Mouse (Mus musculus): Measurements from ENCODE around the gene Olfr548-ps1.
"Not testable (repeated sequence)": the region's sequence is repeated elsewhere in the genome, so short reads cannot be mapped to it uniquely, and the experiment has no call there.

Gene Olfr548-ps1

DNA sequence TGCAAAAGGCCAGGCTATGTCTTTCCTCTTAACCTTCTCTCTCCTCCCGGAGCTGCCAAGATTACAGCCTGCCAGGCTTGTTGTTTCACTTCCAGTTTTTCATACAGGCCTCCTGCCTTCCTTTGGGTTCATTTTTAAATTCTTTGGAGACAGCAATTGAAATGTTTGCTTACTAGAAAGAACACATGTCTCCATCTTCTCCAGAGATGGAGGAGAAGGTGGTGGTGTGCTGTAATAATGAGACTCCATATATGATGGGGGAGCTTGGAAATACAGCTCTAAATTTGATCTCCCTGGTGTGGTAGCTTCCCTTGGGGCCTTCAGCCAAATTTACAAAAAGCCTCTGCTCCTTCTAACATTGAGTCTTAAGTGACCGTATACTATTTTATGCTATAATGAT lies at the start of gene Olfr548-ps1:
Gene Olfr548-ps1 (plus strand): TSS at position 301 of the 400 bp plus-strand sequence.
- DNase-seq (ENCODE audit: low spot score in 2 of 2) = no peak

DNA sequence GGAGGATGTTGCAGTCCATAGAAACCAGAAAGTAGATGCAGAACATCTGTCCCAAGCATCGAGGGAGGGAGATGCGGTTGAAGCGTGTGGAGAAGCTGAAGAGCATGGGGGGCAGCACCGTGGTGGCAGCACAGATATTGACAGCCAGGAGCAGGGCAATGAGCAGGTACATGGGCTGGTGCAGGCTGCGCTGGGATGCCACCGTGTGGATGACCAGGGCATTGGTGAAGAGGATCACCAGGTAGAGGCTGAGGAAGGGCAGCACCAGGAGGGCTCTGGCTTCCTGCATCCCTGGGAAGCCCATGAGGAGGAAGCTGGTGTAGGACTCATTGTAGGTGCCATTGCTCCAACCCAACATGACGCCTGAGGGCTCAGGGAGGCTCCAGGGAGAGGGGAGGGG lies 46.3 kb upstream of the Olfr548-ps1 start:
- not testable (repeated sequence) for DNase-seq (ENCODE audit: low spot score in 2 of 2)

DNA sequence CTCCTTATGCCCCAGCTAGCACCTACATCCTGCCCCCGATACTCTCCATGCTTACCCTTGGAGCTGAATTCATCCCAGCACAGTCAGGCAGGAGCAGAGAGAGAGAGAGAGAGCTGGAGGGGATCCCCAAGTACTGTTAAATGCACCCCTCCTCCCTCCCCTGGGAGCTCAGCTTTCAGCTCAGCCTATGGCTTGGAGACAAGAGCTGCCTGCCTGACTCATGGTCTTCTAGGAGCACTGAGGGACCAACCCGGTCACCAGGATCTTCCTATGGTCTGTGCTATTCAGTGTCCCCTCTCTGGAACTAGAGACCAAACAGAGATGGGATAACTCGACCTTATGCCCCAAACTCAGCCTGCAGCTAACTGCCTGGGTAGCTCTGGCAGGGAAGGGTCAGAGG lies 41.2 kb upstream of the Olfr548-ps1 start, which contains the start of gene Olfr545:
Gene Olfr545 (minus strand): TSS at position 101 of the 400 bp plus-strand sequence.
- no peak for DNase-seq (ENCODE audit: low spot score in 2 of 2)

DNA sequence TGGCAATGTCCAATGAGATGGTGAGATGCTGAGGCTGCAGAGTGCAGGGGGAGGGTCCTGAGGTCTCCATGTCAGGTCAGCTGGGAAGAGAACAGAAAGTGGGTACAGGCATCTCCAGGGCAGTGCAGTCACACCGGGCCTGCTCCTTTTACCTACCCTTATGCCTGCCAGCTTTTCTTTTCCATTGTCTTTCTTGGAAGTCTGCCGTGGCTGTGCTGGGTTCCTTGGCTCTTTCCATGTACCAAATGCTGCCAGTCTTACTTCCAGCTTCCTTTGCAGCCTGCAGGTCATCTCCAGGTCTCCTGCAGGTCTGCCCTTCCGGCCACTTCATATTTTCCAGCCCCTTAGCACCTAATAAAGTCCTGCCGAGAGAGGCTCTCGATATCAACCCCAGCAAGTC lies 38.7 kb upstream of the Olfr548-ps1 start:
- no peak for DNase-seq (ENCODE audit: low spot score in 2 of 2)

DNA sequence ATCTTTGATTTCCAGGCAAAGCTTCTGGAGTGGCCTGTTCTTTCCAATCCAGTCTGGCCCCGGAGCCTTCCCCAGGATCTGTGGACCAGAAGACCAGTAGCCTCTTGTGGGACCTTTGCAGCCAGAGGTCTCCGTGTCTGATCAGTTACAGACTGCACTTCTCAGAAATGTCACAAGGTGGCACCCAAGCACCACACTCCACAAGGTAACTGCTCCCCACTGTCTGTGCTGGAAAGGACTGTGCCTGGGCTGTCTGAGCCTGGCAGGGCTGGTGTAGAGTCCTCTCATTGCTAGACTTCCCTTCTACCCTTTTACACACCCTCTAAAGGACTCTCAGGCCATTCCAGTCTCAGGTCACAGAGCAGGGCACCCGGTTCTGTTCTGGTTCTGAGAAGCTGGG lies 33.8 kb upstream of the Olfr548-ps1 start:
- peak; percentile 63 to 78 for DNase-seq (ENCODE audit: low spot score in 2 of 2)

DNA sequence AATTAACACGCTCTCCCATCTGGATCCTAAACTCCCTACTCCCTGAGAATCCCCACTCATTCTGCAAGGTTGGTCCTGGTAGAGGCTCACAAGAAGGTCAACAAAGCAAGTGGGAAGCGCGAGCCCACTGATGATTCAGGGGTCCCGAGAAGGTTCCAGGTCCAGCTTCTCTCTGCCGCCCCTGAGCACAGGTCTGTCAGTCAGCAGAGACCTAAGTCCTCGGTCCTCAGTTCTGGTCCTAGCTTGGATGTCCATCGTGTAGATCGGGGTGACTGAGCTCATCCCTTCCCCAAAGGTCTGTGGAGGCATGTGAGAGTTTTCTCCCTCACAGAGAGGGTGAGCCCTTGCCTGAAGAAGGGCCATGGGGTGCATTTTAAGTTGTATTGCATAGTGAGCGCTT lies 32.6 kb upstream of the Olfr548-ps1 start:
- DNase-seq (ENCODE audit: low spot score in 2 of 2) = no peak

DNA sequence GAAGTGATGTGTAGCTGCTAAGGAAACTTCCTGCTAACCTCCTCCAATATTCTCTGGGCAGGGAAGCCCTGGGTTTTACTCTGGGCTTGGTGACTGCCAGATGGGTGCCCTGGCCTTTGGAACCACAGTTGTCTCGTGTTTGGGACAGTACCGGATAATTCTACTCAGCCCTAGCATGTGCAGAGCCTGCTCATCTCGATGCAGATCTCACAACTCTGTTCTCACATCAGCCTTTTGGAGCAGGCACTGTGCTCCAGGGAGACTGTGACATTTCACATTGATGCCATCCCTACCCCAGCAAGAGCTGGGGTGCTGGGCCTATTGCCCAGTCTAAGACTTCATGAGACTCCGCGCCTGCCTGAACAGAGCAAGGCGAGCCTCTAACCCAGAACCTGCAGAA lies 32.0 kb upstream of the Olfr548-ps1 start:
- no peak for DNase-seq (ENCODE audit: low spot score in 2 of 2)

DNA sequence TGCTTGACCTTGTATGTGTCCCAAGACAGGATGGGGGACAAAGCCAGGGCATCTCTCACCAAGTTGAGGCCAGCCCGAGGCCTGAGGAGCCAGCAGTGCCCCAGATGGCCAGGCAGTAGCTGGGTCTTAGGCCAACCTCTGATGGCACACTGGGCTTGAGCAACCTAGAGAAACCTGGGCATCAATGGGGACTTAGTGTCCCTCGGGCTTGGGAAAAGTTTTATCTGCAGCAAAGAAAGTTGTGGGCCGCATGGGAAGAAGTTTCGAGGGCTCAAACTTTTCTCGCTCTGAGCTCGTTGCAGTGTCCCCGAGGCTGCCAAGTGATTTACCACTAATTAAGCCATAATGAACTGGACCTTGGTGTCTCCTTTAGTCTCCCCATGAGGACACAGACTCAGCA lies 31.0 kb upstream of the Olfr548-ps1 start:
- no peak for DNase-seq (ENCODE audit: low spot score in 2 of 2)

DNA sequence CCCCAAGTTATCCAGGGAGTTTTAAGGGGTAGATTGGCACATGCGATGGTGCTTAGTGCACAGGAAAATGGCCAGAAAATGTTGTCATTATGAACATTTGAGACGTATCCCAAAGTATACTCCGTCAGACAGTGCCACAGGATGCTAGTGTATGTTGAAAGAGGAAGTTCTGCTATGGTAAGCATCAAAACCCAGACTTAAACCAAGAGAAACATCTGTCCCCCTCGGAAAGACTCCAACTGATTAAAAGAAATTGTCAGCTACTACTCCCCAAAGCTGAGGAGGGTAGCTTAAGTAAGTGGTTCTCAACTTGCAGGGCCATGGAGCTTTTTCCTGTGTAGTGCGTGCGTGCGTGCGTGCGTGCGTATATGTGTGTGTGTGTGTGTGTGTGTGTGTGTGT lies 28.8 kb upstream of the Olfr548-ps1 start:
- no peak for DNase-seq (ENCODE audit: low spot score in 2 of 2)

DNA sequence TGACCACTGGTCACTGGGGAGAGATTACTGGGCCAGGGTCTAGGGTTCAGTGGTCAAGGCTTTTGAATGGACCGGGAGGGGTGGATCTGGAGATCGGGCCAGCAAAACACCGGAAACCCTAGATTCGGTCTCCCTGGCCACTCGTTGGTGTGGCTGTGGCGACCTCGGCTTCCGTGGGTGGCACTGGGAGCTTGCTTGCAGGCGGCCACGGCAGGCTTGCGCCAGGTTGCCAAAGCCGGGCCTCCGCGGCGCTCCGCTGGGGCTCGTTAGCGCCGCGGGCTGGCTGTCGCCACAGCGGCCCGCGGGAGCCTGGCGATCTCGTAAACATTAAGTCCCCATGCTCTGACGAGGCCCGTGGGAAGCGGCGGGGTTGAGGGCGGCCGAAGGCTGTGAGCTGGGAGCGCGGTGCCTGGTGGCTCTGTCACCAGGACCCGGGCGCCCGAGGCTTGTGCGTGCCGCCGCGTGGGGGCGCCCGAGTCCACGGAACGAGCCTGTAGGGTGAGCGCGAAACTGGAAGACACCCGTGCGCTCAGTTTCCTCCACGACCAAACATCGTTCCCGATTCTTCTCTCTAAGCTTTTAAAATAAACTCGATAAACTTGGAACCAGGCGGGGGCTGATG lies 27.8 kb upstream of the Olfr548-ps1 start:
- peak; percentile 49 to 83 for DNase-seq (ENCODE audit: low spot score in 2 of 2)

DNA sequence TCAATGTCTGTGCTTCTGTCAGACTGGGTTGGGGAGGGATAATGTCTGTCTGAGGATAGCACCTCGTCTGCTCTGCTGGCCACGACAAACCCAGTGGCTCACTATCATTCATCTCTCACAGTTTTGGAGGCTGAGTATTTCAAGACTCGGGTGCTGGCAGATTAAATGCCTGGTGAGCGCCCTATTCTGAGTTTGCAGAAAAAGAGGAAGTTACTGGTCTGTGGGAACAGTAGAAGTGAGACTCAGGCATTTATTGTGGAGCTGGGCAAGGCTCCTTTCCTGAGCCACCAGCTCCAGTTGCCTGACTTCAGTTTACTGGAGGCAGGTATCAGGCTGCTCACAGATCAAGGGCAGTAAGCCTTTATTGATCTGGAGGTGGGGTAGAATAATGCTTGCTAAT lies 26.6 kb upstream of the Olfr548-ps1 start:
- DNase-seq (ENCODE audit: low spot score in 2 of 2) = no peak

DNA sequence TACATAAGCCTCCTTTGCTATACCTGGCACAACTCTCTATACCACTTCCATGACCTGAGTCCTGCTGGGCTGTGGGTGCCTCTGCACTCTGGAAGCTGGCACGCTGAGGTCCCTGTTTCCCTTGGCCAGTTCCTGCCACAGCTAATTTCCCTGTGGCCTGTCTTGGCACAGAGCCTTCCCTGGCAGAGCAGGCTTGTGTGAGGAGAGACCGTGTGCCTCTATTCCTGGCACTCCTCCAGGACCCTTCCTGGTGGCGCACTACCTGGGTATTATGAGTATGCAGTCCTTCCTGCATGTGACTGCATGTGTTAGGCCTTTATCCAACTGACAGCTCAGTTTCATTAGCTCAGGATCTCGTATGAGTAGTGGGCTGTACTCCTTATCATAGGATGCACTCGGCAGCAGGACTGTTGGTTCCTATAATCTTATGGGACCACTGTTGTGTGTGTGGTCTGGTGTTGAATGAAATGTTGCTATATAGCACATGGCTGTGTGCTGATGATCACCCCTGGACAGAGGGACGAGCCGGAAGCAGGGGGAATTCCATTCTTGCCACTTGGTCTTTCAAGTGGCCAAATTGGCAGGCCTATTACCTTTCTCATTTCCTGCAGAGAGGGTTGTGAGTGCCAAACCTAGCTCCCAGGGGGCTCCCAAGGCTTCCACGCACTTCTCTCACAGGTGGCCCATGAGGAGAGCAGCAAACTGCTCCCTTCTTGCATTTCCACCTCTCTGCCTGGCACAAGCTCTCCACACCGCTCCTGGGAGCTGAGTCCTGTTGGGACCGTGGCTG lies 24.2 kb upstream of the Olfr548-ps1 start:
- no peak for DNase-seq (ENCODE audit: low spot score in 2 of 2)

DNA sequence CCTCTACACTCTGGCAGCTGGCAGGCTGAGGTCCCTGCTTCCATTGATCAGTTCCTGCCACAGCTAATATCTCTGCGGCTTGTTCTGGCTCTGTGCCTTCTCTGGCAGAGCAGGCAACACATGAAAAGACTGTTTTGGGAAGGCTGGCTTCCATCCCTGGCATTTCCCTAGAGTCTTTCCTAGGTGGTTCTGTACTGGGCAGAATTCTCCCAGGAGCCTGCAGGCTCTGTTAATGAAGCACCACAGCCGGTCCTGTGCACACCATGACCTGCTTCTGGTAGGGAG lies 23.7 kb upstream of the Olfr548-ps1 start:
- DNase-seq (ENCODE audit: low spot score in 2 of 2) = no peak

DNA sequence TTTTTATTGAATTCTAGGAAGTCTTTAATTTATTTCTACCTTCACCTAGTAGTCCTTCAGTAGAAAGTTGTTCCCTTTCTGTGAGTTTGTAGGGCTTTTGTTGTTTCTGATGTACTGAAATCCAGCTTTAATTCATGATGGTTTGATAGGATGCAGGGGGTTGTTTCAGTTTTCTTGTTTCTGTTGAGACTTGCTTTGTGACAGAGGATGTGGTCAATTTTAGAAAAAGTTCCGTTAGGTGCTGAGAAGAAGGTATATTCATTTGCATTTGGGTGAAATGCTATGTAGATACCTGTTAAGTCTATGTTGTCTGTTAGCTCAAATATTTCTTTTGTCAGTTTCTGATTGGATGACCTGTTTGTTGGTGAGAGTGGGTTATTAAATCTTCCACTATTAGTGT lies 11.6 kb upstream of the Olfr548-ps1 start:
- DNase-seq (ENCODE audit: low spot score in 2 of 2) = no peak

DNA sequence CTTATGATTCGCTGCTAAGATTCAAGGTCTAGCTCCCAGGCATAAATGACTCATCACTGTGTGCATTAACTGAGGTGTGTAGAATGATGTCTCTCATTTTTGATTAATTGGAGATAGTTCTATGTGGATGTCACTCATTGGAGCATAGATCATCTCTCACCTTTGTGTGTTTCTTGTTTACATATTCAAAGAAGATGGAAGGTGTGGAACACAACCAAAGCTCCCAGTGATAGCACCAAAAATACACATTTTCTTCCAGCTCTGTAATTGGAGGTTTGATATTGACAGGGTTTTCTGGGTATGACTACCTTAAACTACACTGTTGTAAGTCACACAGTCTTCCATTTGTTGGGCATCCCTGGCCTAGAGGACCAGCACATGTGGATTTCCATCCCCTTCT lies 6.2 kb upstream of the Olfr548-ps1 start, which contains the start of gene Olfr547:
Gene Olfr547 (plus strand): TSS at position 301 of the 400 bp plus-strand sequence.
- DNase-seq (ENCODE audit: low spot score in 2 of 2) = no peak

DNA sequence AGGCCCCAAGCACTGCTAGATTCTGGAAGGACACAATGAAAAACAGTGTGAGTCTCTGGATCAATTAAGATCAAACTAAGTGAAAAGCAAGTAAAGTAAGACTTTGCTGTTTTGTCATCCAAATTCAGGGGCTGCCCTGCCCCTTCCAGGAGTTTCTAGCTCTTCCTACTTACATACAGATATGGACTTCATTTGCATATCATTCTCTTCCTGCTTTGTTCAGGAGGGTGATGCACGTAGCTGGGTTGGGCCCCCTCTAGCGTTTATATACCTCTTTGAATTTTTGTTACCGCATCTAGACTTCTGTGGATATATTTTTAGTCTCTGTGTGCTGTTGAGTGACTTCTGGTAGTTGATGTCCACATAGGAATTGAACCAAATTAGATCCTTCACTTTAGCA lies 555 bp downstream of the Olfr548-ps1 start:
- DNase-seq (ENCODE audit: low spot score in 2 of 2) = no peak

DNA sequence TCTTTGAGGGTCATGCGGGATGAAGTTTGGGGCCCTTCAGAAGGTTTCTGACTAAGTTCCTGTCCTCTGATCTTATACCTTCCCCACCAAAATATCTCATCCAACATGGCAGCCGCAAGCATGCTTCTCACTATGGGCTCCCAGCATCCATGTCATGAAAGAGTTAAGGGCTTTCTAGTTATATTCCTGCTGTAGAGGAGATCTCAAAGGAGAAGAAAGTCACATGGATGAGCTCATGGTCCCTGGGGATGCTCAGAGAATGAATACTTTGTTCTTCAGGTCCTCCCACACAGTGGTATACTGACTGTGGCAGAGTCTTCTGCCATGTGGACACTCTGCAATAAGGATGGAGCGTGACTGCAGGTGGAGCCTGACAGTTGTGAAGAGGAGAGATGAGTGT lies 8.9 kb downstream of the Olfr548-ps1 start, which contains the start of gene Olfr549:
Gene Olfr549 (plus strand): TSS at position 301 of the 400 bp plus-strand sequence.
- DNase-seq (ENCODE audit: low spot score in 2 of 2) = no peak

DNA sequence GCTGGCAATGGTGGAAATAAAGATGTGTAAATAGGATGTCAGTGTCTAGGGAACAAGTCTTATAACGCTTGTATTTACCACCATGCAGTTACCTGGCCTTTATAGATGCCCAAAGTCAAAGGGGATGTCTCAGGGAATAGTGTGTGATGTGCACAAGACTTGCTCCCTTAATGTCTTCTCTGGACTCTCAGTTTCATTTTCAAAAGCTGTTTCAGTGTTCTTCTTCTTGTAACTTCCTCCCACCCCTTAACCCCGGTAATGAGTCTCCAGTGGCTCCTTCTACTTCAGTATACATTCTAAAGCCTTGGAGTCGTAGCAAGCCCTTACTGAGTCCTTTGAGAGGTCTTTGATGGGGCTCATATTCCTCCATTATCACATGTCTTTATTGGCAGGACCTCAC lies 12.6 kb downstream of the Olfr548-ps1 start:
- DNase-seq (ENCODE audit: low spot score in 2 of 2) = no peak

DNA sequence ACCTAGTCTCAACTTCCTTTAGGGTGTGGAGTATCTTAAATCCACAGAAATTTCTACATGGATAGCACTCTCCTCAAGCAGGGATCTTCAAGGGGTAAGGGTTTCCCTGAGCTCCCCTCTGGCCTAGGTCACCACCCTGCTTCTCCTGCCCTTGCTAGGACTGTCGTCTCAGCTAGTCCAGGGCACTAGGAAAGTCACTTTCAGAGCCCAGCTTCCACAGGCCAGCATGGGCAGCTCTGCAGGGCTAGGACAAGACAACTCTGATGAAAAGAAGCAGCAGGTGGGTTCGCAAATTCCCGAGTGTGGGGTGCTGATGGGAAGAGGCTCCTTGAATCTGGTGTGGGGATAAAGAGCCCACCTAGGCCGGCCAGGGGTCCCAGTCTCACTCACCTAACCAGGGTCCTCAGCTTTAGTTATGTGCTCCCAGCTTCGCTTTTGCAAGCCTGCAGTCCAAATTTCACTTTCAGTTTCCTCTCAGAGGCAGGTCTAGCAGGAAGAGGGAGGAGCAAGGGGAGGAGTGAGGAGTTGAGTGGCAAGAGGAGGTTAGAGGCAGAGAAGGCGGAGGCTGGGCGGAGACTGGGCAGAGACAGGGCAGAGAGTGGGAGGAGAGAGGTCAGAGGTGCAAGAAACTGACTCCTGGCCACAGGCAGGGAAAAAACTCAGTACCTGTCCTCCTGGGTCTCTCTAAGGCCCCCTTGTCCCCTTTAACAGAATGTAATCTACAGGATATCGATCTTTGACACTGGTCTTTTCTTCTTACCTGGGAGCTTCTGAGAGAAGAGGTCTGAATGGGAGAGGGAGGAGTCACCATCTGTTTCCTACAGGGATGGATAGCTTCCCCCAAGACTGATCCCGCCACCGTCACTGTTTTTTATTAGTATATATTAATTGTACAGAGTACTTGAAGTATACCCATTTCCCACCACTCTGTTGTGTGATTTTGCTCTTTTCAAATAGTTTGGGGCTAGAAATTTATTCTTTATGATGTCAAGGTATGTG lies 24.6 kb downstream of the Olfr548-ps1 start, which contains the start of gene Trim21:
Gene Trim21 (minus strand): TSS at position 488 of the 999 bp plus-strand sequence.
- DNase-seq (ENCODE audit: low spot score in 2 of 2) = peak; percentile 34

DNA sequence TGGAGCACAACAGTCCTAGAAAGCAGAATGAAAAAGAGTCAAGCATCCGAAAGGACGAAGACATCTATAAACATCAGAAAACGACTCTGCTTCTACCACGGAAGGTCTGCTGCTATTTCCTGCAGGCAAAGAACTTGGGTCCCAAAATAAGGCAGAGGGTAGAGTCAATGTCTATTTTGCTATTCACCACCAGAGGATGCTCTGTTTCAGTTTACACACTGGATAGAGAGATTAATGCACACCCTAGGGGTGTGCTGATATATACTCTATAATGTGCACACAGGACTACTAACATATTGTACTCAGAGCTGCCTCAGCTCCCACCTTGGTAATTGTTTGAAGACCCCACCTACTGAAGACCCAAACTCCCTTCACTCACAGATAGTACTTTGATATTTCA lies 25.5 kb downstream of the Olfr548-ps1 start:
- DNase-seq (ENCODE audit: low spot score in 2 of 2) = no peak

DNA sequence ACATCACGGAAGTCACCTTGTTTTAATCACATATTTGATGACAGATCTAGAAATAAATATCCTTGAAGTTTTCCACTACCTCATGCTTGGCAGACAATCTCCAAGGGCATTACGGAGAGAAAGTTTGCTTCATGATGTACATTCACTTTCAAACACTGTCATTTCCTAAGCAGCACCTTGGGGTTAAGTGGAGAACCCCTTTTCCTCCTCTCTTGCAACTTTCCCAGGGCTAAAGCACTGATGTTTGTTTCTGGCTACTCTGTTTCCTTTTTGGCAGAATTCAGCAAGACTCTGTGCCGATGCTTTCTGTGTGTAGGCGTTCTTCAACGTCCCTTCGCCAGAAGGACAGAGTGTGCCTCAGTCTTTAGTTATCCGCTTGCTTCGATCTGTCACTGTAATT lies 30.4 kb downstream of the Olfr548-ps1 start, which contains the start of gene Olfr550:
Gene Olfr550 (plus strand): TSS at position 301 of the 400 bp plus-strand sequence.
- DNase-seq (ENCODE audit: low spot score in 2 of 2) = no peak
